Mouse (Mus musculus): ENCODE measurements around the gene Sstr3. TPM values are rescaled to one million over a fixed set of nuclear protein-coding genes. Genes with fewer than 3 reads are reported as not detected.

Gene Sstr3
- total RNA-seq, 2 experiments from 2014 or later = 19.8 to 22.0 TPM

DNA sequence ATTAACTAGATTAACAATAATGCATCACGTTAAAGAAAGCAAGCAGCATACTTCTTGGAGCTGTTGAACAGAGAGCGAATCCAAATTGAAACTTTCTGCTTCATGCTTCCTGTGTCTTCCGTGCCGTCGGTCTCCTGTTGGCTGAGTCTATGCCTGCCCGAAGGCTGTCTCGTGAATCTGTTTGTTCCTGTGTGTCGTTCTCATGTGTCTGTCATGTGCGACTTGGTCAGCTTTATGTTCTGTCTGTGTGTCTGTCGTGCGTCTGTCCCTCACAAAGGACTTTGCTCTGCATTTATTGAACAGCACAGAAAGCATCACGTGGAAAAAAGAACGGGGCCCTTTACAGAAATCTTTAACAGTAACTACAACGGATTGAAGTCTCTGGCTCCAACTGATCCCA is 31.5 kb downstream of the Sstr3 start:
- no peak for DNase-seq (ENCODE audit: low spot score in 2 of 2)
- intact Hi-C loops (cut with DNase I) = loop anchor here (5.0 kb wide), 1 partner anchor 61 kb away; no protein-coding TSS in a partner anchor

- intact Hi-C loops (cut with DNase I) = loop anchor here (5.0 kb wide), 1 partner anchor 60 kb away; no protein-coding TSS in a partner anchor
- no peak for DNase-seq (ENCODE audit: low spot score in 2 of 2)
These were observed 32.5 kb downstream of the Sstr3 start for GRCm38 (mm10) chr15:78511951-78512350.

GRCm38 (mm10) chr15:78510736-78511135 is 33.7 kb downstream of the Sstr3 start:
- intact Hi-C loops (cut with DNase I) = loop anchor here (5.0 kb wide), 1 partner anchor 58 kb away; no protein-coding TSS in a partner anchor
- no peak for DNase-seq (ENCODE audit: low spot score in 2 of 2)

GRCm38 (mm10) chr15:78510121-78510576 is 34.3 kb downstream of the Sstr3 start:
- no peak for DNase-seq (ENCODE audit: low spot score in 2 of 2)
- intact Hi-C loops (cut with DNase I) = loop anchor here (5.0 kb wide), 1 partner anchor 58 kb away; no protein-coding TSS in a partner anchor

GRCm38 (mm10) chr15:78509297-78509899 is 35.1 kb downstream of the Sstr3 start:
- DNase-seq (ENCODE audit: low spot score in 2 of 2) = no peak
- intact Hi-C loops (cut with DNase I) = no loop called here

DNA sequence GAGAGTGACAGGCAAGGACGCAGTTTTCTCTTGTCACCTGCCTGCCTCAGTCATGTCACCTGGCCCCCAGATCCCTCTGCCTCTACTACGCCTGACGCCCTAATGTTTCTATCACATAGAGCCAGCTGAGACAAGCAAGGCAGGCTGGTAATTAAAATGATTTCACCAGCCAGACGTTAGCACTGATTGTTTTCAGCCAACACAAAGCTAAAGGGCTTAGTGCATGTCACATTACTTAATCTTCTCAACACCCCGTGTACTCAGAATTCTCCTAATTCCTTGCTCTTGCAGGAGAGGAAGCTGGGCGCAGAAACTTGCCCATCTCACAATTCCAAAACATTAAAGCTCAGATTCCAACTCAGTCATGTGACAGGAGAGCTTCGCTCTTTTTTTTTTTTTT is 36.0 kb downstream of the Sstr3 start:
- intact Hi-C loops (cut with DNase I) = no loop called here
- DNase-seq (ENCODE audit: low spot score in 2 of 2) = no peak

- no peak for DNase-seq (ENCODE audit: low spot score in 2 of 2)
- intact Hi-C loops (cut with DNase I) = no loop called here
These were observed 38.9 kb downstream of the Sstr3 start for GRCm38 (mm10) chr15:78505541-78505940.

GRCm38 (mm10) chr15:78504816-78505215 is 39.7 kb downstream of the Sstr3 start:
- intact Hi-C loops (cut with DNase I) = no loop called here
- DNase-seq (ENCODE audit: low spot score in 2 of 2) = no peak

- no peak for DNase-seq (ENCODE audit: low spot score in 2 of 2)
- intact Hi-C loops (cut with DNase I) = no loop called here
These were observed 40.5 kb downstream of the Sstr3 start for GRCm38 (mm10) chr15:78504013-78504412.

GRCm38 (mm10) chr15:78502437-78503132 is 41.9 kb downstream of the Sstr3 start:
- intact Hi-C loops (cut with DNase I) = no loop called here

DNA sequence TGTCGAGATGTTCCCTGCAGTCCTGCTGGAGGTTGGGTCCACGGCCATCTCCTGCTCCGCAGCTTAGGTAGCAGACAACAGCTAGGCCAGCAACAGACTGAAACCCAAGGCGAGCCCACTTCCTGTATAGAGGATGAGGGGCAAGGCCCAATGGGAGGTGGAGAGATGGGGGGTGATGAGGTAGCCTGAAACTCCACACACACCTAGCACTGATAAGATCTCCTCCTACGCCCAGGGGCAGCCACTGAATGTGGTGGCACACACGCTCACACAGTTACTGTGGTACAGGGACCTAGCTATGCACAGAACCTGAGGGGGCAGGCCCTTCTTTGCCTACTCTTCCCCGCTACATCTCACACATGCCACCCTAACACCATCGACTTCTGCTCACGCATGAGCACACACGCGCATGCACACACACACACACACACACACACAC is 49.5 kb downstream of the Sstr3 start, which contains the start of gene Il2rb:
Gene Il2rb (minus strand): TSS at position 304 of the 439 bp plus-strand sequence.
- DNase-seq (ENCODE audit: low spot score in 2 of 2) = no peak
- intact Hi-C loops (cut with DNase I) = no loop called here

More at GRCm38 (mm10) chr15:78502437-78503132, 41.9 kb downstream of the Sstr3 start:
- DNase-seq (ENCODE audit: low spot score in 2 of 2) = no peak

DNA sequence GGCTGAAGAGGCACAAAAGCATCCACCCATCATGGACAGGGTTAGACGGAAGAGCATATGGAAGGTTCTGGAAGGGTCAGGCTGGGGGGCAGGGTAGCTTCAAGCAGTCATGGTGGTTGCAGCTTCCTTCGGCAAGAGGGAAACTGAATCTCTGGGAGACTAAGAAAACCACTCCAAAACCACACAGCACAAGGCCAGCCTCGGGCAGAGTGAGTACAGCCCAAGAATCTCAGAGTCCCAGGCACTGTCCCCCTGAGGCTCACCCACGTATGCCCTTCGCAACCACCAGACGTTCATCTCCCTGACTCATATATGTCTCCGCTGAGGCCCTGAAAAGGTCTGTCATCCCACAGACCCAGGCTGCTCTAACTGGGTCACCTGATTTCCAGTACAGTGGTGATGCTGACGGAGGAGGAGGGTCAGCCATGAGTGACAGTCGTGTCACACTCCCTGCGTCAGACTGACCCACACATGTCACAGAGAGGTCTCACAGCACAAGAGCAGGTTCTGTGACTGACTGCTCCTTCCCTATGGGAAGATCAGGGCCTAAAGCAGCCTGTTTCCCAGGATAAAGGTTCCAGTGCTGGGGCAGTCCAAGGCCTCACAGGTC is 51.0 kb downstream of the Sstr3 start:
- intact Hi-C loops (cut with DNase I) = no loop called here
- no peak for DNase-seq (ENCODE audit: low spot score in 2 of 2)

GRCm38 (mm10) chr15:78491301-78491700 is 53.2 kb downstream of the Sstr3 start:
- intact Hi-C loops (cut with DNase I) = no loop called here
- DNase-seq (ENCODE audit: low spot score in 2 of 2) = no peak

GRCm38 (mm10) chr15:78489906-78490305 is 54.6 kb downstream of the Sstr3 start:
- no peak for DNase-seq (ENCODE audit: low spot score in 2 of 2)
- intact Hi-C loops (cut with DNase I) = no loop called here

DNA sequence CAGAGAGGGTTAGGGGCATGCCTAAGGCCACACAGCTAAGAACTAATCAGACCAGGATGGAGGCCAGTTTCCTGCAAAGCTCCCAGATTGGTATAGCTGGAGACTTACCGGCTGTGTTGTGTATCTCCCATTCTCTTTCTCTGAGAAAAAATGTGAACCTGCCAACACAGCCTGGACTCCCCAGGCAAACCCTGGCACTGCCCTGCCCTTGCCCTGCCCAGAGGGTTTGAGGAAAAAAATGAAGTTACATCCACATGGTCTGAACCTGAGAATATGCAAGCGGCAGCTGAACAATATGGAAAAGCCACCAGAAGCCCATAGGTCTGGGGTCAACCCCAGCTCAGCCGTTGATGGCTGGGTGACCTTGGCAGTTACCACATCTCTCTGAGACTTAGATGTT is 55.2 kb downstream of the Sstr3 start:
- intact Hi-C loops (cut with DNase I) = no loop called here
- no peak for DNase-seq (ENCODE audit: low spot score in 2 of 2)

- no peak for DNase-seq (ENCODE audit: low spot score in 2 of 2)
- intact Hi-C loops (cut with DNase I) = no loop called here
These were observed 57.4 kb downstream of the Sstr3 start for GRCm38 (mm10) chr15:78487066-78487465.

Other genes with a start within 250 kb of the Sstr3 start
- gene Csf2rb2, start 239.0 kb downstream of the Sstr3 start, total RNA-seq (2021) = under 1 TPM; 0.60 to 0.69 TPM
- 1 to 10 TPM in 1 of 2 experiments, under 1 TPM in 1; 0.89 to 2.5 TPM for gene Csf2rb, start 218.9 kb downstream of the Sstr3 start, total RNA-seq (2021)
- gene Tex33, start 148.8 kb downstream of the Sstr3 start, total RNA-seq (2021) = not detected
- 10 to 100 TPM; 33.3 to 33.4 TPM for gene Tst, start 138.8 kb downstream of the Sstr3 start, total RNA-seq (2021)
- gene Mpst, start 138.3 kb downstream of the Sstr3 start, total RNA-seq (2021) = 10 to 100 TPM; 32.2 to 33.6 TPM
- 100 to 1,000 TPM; 317 to 361 TPM for gene Kctd17, start 116.1 kb downstream of the Sstr3 start, total RNA-seq (2021)
- gene Tmprss6, start 76.1 kb downstream of the Sstr3 start, total RNA-seq (2021) = 1 to 10 TPM in 1 of 2 experiments, not detected in 1; 1.4 TPM
- under 1 TPM in 1 of 2 experiments, not detected in 1; 0.23 TPM for gene Il2rb, start 49.4 kb downstream of the Sstr3 start, total RNA-seq (2021)
- 1 to 10 TPM; 3.2 to 3.3 TPM for gene C1qtnf6, start 13.3 kb downstream of the Sstr3 start, total RNA-seq (2021)
- gene Rac2, start 28.1 kb upstream of the Sstr3 start, total RNA-seq (2021) = 1 to 10 TPM; 1.9 to 2.9 TPM
- 10 to 100 TPM; 11.8 to 12.6 TPM for gene Cyth4, start 52.4 kb upstream of the Sstr3 start, total RNA-seq (2021)
- 100 to 1,000 TPM; 137 to 153 TPM for gene Elfn2, start 174.1 kb upstream of the Sstr3 start, total RNA-seq (2021)
- 1 to 10 TPM; 6.0 to 6.1 TPM for gene Mfng, start 228.8 kb upstream of the Sstr3 start, total RNA-seq (2021)